Mouse (Mus musculus): ENCODE results near the gene Pde4a.

Pde4a gene

DNA sequence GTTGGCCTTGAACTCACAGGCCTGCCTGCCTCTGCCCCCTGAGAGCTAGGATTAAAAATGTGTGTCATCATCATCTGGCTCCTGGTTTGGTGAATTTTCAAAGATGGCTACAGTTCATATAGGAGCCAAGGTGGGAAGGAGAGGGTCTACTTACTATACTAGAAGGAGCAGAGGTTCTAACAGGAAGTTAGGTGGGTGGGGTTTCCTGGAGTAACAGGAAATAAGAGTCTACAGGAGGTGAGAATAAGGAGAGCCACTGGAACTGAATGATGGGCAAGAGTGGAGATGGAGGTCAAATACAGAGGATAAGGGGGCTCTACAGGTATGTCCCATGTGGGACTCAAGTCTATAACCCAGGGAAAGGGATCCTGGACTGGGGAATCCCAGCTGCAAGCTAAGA lies 17.1 kb upstream of the Pde4a start:
- no peak for DNase-seq (ENCODE audit: low spot score in 2 of 2)

GRCm38 (mm10) chr9:21149077-21149653 lies 16.3 kb upstream of the Pde4a start:
- DNase-seq (ENCODE audit: low spot score in 2 of 2), result no peak

GRCm38 (mm10) chr9:21149654-21150419 lies 15.7 kb upstream of the Pde4a start, which contains the start of gene Cdc37:
Gene Cdc37 (minus strand): TSS chr9:21149982.
- peak; percentile 90 to 94 for DNase-seq (ENCODE audit: low spot score in 2 of 2)

- DNase-seq (ENCODE audit: low spot score in 2 of 2), result peak; percentile 80
These were observed 12.8 kb upstream of the Pde4a start for GRCm38 (mm10) chr9:21152715-21153114.

DNA sequence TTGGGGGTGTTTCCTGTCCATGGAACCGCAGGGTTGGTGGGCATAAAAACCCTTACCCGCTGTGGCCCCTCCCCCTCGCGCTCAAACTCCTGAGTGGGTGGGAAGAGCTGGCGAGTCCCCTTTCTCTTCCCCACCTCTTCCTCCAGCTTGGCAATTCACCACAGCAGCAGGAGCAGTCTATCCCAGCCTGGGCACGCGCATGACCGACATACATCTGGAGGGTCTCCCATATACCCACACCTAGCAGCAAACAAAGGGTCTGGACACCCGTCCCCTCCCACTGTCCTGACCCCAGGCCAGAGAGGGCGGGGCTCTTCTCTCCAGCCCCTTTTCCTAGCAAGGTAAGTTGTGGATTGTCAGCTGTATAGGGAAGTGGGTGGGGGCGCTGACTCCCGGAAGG lies 12.2 kb upstream of the Pde4a start:
- DNase-seq (ENCODE audit: low spot score in 2 of 2), result no peak

- peak in 1 of 2 experiments; percentile 35 for DNase-seq (ENCODE audit: low spot score in 2 of 2)
These were observed 11.7 kb upstream of the Pde4a start for GRCm38 (mm10) chr9:21153833-21154232.

DNA sequence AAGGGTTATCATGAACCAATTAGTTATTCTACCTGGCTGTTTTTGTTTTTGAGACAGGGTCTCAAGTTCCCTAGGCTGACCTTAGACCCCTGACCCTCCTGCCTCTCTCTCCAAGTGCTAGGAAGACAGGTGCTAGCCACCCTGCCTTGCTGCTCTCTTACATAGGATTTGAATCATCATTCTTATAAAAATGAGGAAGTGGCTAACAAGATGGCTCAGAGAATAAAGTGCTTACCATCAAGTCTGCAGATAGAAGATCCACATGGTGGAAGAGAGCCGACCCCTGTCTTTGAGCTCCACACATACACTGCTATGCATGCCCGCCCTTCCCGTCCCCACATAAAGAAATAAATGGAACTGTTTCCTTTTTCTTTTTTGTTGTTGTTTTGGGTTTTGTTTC lies 10.7 kb upstream of the Pde4a start:
- DNase-seq (ENCODE audit: low spot score in 2 of 2), result no peak

DNA sequence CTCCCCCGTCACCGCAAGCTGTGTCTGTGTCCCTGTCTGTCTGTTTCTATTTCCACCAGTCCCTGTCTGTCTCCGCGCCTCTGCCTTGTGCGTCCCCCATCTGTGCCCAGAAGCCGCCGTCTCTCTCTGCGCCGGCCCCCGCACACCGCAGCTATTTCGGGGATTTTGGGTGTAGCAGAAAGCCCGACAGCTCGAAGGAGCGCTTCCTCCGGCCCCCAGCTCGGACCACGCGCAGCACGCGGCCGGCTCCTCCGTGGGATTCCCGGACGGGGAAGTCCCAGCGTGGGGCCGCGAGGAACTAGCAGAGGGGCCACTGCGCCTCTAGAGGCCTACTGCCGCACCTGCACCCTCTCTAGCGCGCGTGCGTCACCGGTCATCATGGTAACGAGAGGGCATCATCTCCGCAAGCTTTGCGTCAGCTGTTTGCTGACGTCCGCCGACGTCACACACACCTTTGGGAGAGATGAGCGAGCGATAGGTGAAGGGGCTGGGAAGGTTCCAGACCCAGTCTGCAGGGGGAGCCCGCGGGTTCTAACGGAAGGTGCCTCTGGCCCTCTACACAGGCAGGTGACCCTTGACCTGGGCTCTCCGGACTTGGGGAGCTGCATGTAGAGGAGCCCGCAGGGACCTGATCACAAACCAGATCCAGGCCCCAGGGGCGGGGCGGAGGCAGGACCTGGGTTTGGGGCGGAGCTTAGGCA lies 4.2 kb upstream of the Pde4a start:
- DNase-seq (ENCODE audit: low spot score in 2 of 2), result peak; percentile 95 to 96

GRCm38 (mm10) chr9:21163086-21164050 lies 2.1 kb upstream of the Pde4a start:
- DNase-seq (ENCODE audit: low spot score in 2 of 2), result peak; percentile 41 to 60

DNA sequence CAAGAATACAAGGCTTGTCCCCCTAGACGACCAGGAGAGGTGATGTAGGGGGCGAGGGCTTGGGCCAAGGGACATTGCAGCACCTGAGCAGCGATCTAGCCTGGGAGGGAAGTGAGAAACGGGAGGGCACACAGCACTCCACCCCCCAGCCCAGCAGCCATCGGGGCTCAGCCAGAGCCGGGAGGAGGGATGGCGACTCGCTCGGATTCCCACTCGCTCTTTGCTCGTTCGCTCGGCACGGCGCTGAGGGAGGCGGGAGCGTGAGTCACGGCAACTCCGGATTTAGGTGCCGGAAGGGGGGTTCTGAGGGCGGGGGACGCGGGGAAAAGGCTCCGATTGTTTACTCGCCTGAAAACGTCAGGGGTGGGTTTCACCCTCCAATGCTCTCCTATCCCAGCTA lies 1.4 kb upstream of the Pde4a start:
- peak; percentile 81 to 82 for DNase-seq (ENCODE audit: low spot score in 2 of 2)

- DNase-seq (ENCODE audit: low spot score in 2 of 2), result peak; percentile 44 to 54
These were observed 488 bp downstream of the Pde4a start for GRCm38 (mm10) chr9:21165952-21166451.

DNA sequence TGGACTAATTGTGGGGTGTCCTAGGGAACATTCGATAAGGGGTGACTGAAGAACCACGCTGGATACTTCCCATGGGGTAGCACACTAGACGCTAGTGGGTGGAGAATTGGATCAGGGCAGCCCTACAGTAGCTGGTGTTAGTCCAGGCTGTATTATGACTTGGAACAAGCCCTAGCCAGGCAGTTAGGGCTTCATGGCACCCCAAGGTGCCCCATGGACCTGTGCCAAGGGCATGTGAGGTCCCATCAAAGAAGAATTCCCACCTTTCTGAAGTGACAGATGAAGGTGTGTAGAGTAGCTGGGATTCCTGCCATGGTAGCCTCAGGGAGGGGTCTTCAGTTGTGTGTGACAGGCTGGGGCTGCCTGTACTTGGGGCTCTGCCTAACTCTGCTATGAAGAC lies 1.0 kb downstream of the Pde4a start:
- DNase-seq (ENCODE audit: low spot score in 2 of 2), result no peak

DNA sequence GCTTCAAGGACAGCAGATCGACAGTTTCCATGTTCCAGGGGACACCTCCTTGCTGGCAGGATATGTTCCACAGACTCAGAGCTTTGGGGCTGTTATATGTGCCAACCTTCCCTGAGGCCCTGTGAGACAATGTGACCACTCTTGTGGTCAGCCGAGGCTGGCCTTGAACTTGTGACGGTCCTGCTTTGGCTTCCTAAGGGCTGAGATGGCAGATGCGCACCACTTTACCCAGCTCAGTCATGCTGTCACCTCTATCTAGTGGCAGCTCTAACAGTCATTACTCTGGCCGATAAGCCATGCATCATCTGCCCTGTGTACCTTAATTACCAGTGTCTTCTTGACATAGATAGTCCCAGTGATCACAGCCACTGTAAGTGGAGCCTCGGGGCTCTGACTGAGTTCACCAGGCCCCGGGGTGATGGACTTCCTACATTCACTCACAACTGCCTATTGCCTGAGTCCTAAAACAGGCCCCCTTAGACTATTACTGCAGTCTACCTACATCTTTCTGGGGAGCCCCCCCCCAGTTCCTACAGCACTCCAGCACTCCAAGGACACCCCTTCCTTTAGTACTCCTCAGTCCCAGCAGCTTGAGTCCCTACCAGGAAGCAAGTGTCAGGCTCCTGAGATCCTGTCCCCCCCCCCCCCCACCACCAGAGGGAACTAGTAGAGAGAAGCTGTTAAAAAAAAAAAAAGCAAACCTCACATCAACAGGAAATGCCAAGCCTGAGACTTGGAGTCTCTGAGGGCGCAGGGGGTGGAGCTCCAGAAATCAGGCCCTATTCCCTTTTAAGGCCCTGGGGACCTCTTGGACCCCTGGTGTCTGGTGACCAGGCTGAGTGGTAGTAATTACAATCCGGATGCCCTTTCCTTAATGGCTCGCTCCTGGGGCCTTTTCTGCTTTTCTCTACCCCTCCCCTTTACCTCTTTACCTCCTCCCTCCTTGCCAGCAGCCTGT lies 1.9 kb downstream of the Pde4a start:
- no peak for DNase-seq (ENCODE audit: low spot score in 2 of 2)

GRCm38 (mm10) chr9:21168161-21169123 lies 2.9 kb downstream of the Pde4a start:
- DNase-seq (ENCODE audit: low spot score in 2 of 2), result peak; percentile 68 to 76

DNA sequence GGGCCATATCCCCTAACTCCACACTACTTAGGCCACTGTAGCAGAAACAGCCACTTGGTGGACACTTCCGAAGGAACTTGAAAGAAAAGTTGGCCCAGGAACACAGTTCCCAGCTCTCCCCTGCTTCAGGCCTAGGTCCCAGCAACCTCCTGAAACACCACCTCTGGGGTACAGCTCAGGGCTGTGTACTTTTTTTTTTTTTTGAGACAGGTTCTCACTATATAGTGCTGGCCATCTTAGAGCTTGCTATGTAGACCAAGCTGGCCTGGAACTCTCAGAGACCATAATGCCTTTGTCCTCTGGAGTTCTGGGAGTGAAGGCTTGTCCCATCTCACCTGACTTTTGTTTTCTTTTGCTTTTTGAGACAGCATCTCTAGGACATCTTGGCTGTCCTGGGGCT lies 3.6 kb downstream of the Pde4a start:
- DNase-seq (ENCODE audit: low spot score in 2 of 2), result no peak

DNA sequence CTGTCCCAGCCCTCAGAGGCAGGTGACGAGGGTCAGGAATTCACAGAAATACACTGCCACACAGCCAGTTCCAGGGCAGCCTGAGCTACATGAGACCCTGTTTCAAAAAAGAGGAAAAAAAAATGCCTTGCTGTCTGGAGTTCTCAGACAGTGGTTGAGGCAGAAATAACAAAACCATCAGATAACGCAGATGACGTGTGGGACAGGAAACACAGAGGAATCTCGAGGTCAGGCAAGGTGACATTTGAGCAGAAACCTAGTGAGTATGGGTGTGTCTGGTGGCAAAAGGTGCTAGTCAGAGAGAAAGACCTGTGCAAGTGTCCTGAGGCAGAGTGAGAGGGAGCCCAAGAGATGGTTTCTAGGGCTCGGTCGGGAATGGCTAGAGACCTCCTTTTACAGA lies 6.8 kb downstream of the Pde4a start:
- no peak for DNase-seq (ENCODE audit: low spot score in 2 of 2)

DNA sequence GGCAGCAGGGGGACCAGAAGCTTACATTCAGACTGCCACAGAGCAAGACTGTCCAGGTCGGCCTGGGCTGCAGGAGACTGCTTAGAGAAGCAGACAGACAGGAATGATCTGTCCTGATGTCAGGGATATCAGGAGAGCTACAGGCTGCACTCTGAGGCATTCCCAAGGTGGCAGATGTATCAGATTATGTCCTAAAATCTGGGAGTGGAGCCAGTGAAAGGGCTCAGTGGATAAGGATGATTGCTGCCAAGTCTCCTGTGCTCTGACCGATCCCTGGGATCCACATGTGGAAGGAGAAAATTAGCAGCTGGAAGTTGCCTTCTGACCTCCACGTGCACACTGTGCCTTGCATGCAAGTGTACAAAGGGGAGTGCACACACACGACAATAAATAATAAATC lies 14.9 kb downstream of the Pde4a start:
- no peak for DNase-seq (ENCODE audit: low spot score in 2 of 2)

GRCm38 (mm10) chr9:21180841-21181240 lies 15.3 kb downstream of the Pde4a start:
- DNase-seq (ENCODE audit: low spot score in 2 of 2), result no peak

Measured in right cerebral cortex, adult 2 months (tissue).